Mouse (Mus musculus) embryonic stem cell, embryonic (primary cell): ENCODE data around the gene Gm17018.

Experiments used
- CTCF ChIA-PET, 4 experiments: fragments of 300-600 bp in 2 of 4; fragments of 350-600 bp in 2 of 4; sonication (Branson Sonifier 250); formaldehyde crosslinking; loops; one replicate each; lab custom pipeline; 2022; ENCODE audit warnings: inconsistent platforms in 2 of 4; lab: Charles Lee
- POLR2A ChIA-PET, 4 experiments: fragments of 300-600 bp in 2 of 4; fragments of 350-600 bp in 2 of 4; sonication (Branson Sonifier 250); formaldehyde crosslinking; loops; one replicate each; lab custom pipeline; 2022; ENCODE audit warnings: antibody characterized with exemption in 4 of 4, inconsistent platforms in 1 of 4; lab: Charles Lee

The Gm17018 gene

GRCm38 (mm10) chr19:45594079-45594478, 33.7 kb downstream of the Gm17018 start:
- POLR2A ChIA-PET: interaction anchor here in 1 of 4 experiments (0.7 to 1.5 kb wide), 2 partner anchors 20 to 64 kb away, joined by 3 to 5 read pairs; no protein-coding TSS in a partner anchor
- CTCF ChIA-PET: interaction anchor here in 1 of 4 experiments (0.9 kb wide), 1 partner anchor 13 kb away, joined by 3 read pairs; no protein-coding TSS in a partner anchor

GRCm38 (mm10) chr19:45595481-45595880, 35.1 kb downstream of the Gm17018 start:
- ChIA-PET CTCF (interaction anchor here in 3 of 4 experiments (0.5 to 1.9 kb wide), 4 partner anchors 21 to 418 kb away, joined by 3 to 13 read pairs (median 4); no protein-coding TSS in a partner anchor), POLR2A (interaction anchor here in 2 of 4 experiments (1.3 to 2.7 kb wide), 3 partner anchors 22 to 35 kb away, joined by 4 to 6 read pairs (median 5); partner anchors contain the start of genes Gm17018 (in 1 of the 2) and Poll (in 1 of the 2))

GRCm38 (mm10) chr19:45596019-45596418, 35.6 kb downstream of the Gm17018 start:
- CTCF ChIA-PET: interaction anchor here in 3 of 4 experiments (0.5 to 1.9 kb wide), 4 partner anchors 22 to 419 kb away, joined by 3 to 13 read pairs (median 4); no protein-coding TSS in a partner anchor

GRCm38 (mm10) chr19:45596434-45596833, 36.0 kb downstream of the Gm17018 start:
- CTCF ChIA-PET: interaction anchor here in 1 of 4 experiments (1.9 kb wide), 1 partner anchor 22 kb away, joined by 13 read pairs; no protein-coding TSS in a partner anchor

More at GRCm38 (mm10) chr19:45596019-45596418, 35.6 kb downstream of the Gm17018 start:
- POLR2A ChIA-PET: interaction anchor here in 2 of 4 experiments (1.3 to 2.7 kb wide), 2 partner anchors 24 to 35 kb away, joined by 4 to 6 read pairs; partner anchors contain the start of genes Gm17018 (in 1 of the 2) and Poll (in 1 of the 2)

GRCm38 (mm10) chr19:45597106-45597505, 36.7 kb downstream of the Gm17018 start:
- POLR2A ChIA-PET: interaction anchor here in 1 of 4 experiments (0.6 to 2.7 kb wide), 3 partner anchors 23 to 293 kb away, joined by 3 to 6 read pairs (median 3); no protein-coding TSS in a partner anchor
- CTCF ChIA-PET: no interaction called here

More at GRCm38 (mm10) chr19:45596434-45596833, 36.0 kb downstream of the Gm17018 start:
- POLR2A ChIA-PET: interaction anchor here in 2 of 4 experiments (0.6 to 2.7 kb wide), 3 partner anchors 24 to 292 kb away, joined by 3 to 6 read pairs (median 4); partner anchors contain the start of genes Gm17018 (in 1 of the 2) and Poll (in 1 of the 2)

- CTCF ChIA-PET: interaction anchor here in 1 of 4 experiments (0.6 kb wide), 1 partner anchor 9 kb away, joined by 3 read pairs; no protein-coding TSS in a partner anchor
- POLR2A ChIA-PET: interaction anchor here in 1 of 4 experiments (2.0 to 2.3 kb wide), 2 partner anchors 11 to 14 kb away, joined by 5 to 10 read pairs; no protein-coding TSS in a partner anchor
These were observed 42.2 kb downstream of the Gm17018 start for GRCm38 (mm10) chr19:45602606-45603005.

- ChIA-PET CTCF (no interaction called here), POLR2A (no interaction called here)
These were observed 46.3 kb downstream of the Gm17018 start for GRCm38 (mm10) chr19:45606701-45607100.

GRCm38 (mm10) chr19:45607479-45607878, 47.1 kb downstream of the Gm17018 start:
- CTCF ChIA-PET: interaction anchor here in 3 of 4 experiments (0.9 to 2.1 kb wide), 4 partner anchors 26 to 34 kb away, joined by 4 to 9 read pairs (median 4); no protein-coding TSS in a partner anchor

GRCm38 (mm10) chr19:45608648-45609339, 48.4 kb downstream of the Gm17018 start:
- ChIA-PET POLR2A (interaction anchor here in 3 of 4 experiments (0.7 to 1.7 kb wide), 8 partner anchors 9 to 563 kb away, joined by 3 to 6 read pairs (median 4); partner anchors contain the start of gene Pdzd7 (in 1 of the 3)), CTCF (interaction anchor here (0.6 to 2.1 kb wide), 12 partner anchors 28 to 1277 kb away, joined by 3 to 9 read pairs (median 4); no protein-coding TSS in a partner anchor)

More at GRCm38 (mm10) chr19:45607479-45607878, 47.1 kb downstream of the Gm17018 start:
- POLR2A ChIA-PET: interaction anchor here in 1 of 4 experiments (1.1 to 1.7 kb wide), 2 partner anchors 11 to 14 kb away, joined by 4 read pairs; no protein-coding TSS in a partner anchor

GRCm38 (mm10) chr19:45610823-45611222, 50.4 kb downstream of the Gm17018 start:
- CTCF ChIA-PET: interaction anchor here in 2 of 4 experiments (0.9 to 1.3 kb wide), 2 partner anchors 30 to 66 kb away, joined by 3 read pairs; no protein-coding TSS in a partner anchor
- POLR2A ChIA-PET: interaction anchor here in 2 of 4 experiments (1.2 to 4.3 kb wide), 3 partner anchors 11 to 19 kb away, joined by 3 to 21 read pairs (median 10); no protein-coding TSS in a partner anchor

- ChIA-PET CTCF (interaction anchor here in 2 of 4 experiments (0.7 to 1.4 kb wide), 2 partner anchors 40 to 41 kb away, joined by 3 to 8 read pairs; no protein-coding TSS in a partner anchor), POLR2A (interaction anchor here in 1 of 4 experiments (0.5 to 4.3 kb wide), 5 partner anchors 8 to 117 kb away, joined by 3 to 21 read pairs (median 3); no protein-coding TSS in a partner anchor)
These were observed 54.0 kb downstream of the Gm17018 start for GRCm38 (mm10) chr19:45614375-45614774.

- CTCF ChIA-PET: interaction anchor here in 3 of 4 experiments (0.5 to 1.4 kb wide), 5 partner anchors 38 to 541 kb away, joined by 3 to 8 read pairs (median 4); no protein-coding TSS in a partner anchor
- POLR2A ChIA-PET: interaction anchor here in 1 of 4 experiments (0.5 to 4.3 kb wide), 5 partner anchors 7 to 116 kb away, joined by 3 to 21 read pairs (median 3); no protein-coding TSS in a partner anchor
These were observed 54.5 kb downstream of the Gm17018 start for GRCm38 (mm10) chr19:45614928-45615327.

GRCm38 (mm10) chr19:45615415-45616213, 55.2 kb downstream of the Gm17018 start:
- CTCF ChIA-PET: interaction anchor here in 1 of 4 experiments (0.5 to 1.4 kb wide), 3 partner anchors 39 to 542 kb away, joined by 3 to 8 read pairs (median 4); no protein-coding TSS in a partner anchor
- POLR2A ChIA-PET: interaction anchor here in 2 of 4 experiments (0.6 to 2.3 kb wide), 6 partner anchors 10 to 598 kb away, joined by 3 to 9 read pairs (median 4); no protein-coding TSS in a partner anchor

GRCm38 (mm10) chr19:45616214-45616518, 55.8 kb downstream of the Gm17018 start:
- CTCF ChIA-PET: no interaction called here
- POLR2A ChIA-PET: interaction anchor here in 1 of 4 experiments (1.6 to 2.3 kb wide), 2 partner anchors 13 to 40 kb away, joined by 4 to 5 read pairs; no protein-coding TSS in a partner anchor

GRCm38 (mm10) chr19:45616735-45617134, 56.3 kb downstream of the Gm17018 start:
- ChIA-PET CTCF (no interaction called here), POLR2A (interaction anchor here in 1 of 4 experiments (1.0 to 2.3 kb wide), 2 partner anchors 14 to 92 kb away, joined by 3 to 5 read pairs; no protein-coding TSS in a partner anchor)

GRCm38 (mm10) chr19:45618184-45618583, 57.8 kb downstream of the Gm17018 start:
- ChIA-PET CTCF (interaction anchor here in 3 of 4 experiments (0.5 to 1.1 kb wide), 8 partner anchors 11 to 396 kb away, joined by 3 to 12 read pairs (median 3); no protein-coding TSS in a partner anchor), POLR2A (interaction anchor here in 2 of 4 experiments (0.7 to 2.3 kb wide), 4 partner anchors 8 to 28 kb away, joined by 3 to 5 read pairs (median 4); no protein-coding TSS in a partner anchor)
